Mouse (Mus musculus) liver, adult 2 months (tissue): ENCODE measurements around the gene Cog1. TPM values are rescaled to one million over a fixed set of nuclear protein-coding genes. Genes with fewer than 3 reads are reported as not detected.

ENCODE experiments used
- DNase-seq: peaks from one replicate; pipeline ENCODE4 v3.0.0-alpha.2; 2011; ENCODE audit warnings: low read depth, low spot score; ENCODE audit errors: extremely low read depth
- H3K27ac ChIP-seq: fragments of 200-500 bp; replicated peaks from 2 replicates; pipeline ENCODE4 v1.5.1; 2012; ENCODE audit warnings: low read depth, mild to moderate bottlenecking, control low read depth, inconsistent platforms, low read length; ENCODE audit not compliant: insufficient read depth
- H3K27me3 ChIP-seq: fragments of 200-500 bp; 2 replicates; pipeline ENCODE4 v1.6.1; 2012; ENCODE audit warnings: mild to moderate bottlenecking, moderate library complexity, low read length, inconsistent platforms; ENCODE audit not compliant: control insufficient read depth, insufficient read depth
- H3K36me3 ChIP-seq: fragments of 200-500 bp; 2 replicates; pipeline ENCODE4 v1.6.1; 2012; ENCODE audit warnings: low read length, inconsistent platforms; ENCODE audit not compliant: control insufficient read depth, insufficient read depth
- H3K4me1 ChIP-seq: fragments of 200-500 bp; 2 replicates; pipeline ENCODE4 v1.6.1; 2011; ENCODE audit warnings: low read length; ENCODE audit not compliant: control insufficient read depth, insufficient read depth
- H3K4me3 ChIP-seq: fragments of 200-500 bp; 2 replicates; pipeline ENCODE4 v1.5.1; 2011; ENCODE audit warnings: low read depth, mild to moderate bottlenecking, control low read depth, low read length, moderate library complexity; ENCODE audit not compliant: insufficient read depth
- H3K79me2 ChIP-seq: fragments of 200-500 bp; 2 replicates; pipeline ENCODE4 v1.6.1; 2012; ENCODE audit warnings: inconsistent platforms, mild to moderate bottlenecking, low read length, moderate library complexity; ENCODE audit not compliant: control insufficient read depth, insufficient read depth
- H3K9ac ChIP-seq: fragments of 200-500 bp; 2 replicates; pipeline ENCODE4 v1.6.1; 2012; ENCODE audit warnings: low read depth, mild to moderate bottlenecking, control low read depth, inconsistent platforms, low read length
- CTCF ChIP-seq: fragments of 200-500 bp; IDR thresholded peaks from 2 replicates; pipeline ENCODE4 v1.5.1; 2011; ENCODE audit warnings: low read depth, low read length, control low read depth
- POLR2A ChIP-seq: fragments of 200-500 bp; IDR thresholded peaks from 2 replicates; pipeline ENCODE4 v1.6.1; 2011; ENCODE audit warnings: low read length, control low read depth; ENCODE audit not compliant: insufficient read depth; ENCODE audit errors: extremely low read depth
- WGBS: fragments of 180-500 bp; shearing (Covaris S2); methylation state at CpG from one replicate; pipeline ENCODE4 v1.1.7; 2018; 5-methylcytosine and 5-hydroxymethylcytosine counted together
- polyA plus RNA-seq: library from polyadenylated mRNA; depleted of rRNA; stranded (reverse); fragments of >200 nt; gene quantifications from 2 replicates; pipeline ENCODE4 v1.2.3, GENCODE M21; 2012
- total RNA-seq: library from RNA; depleted of rRNA; stranded (reverse); fragments of >200 nt; gene quantifications from 2 replicates; pipeline ENCODE4 v1.2.3, GENCODE M21; 2014

Gene Cog1
- total and polyA plus RNA-seq, 2 experiments: 6.0 to 17.7 TPM

DNA sequence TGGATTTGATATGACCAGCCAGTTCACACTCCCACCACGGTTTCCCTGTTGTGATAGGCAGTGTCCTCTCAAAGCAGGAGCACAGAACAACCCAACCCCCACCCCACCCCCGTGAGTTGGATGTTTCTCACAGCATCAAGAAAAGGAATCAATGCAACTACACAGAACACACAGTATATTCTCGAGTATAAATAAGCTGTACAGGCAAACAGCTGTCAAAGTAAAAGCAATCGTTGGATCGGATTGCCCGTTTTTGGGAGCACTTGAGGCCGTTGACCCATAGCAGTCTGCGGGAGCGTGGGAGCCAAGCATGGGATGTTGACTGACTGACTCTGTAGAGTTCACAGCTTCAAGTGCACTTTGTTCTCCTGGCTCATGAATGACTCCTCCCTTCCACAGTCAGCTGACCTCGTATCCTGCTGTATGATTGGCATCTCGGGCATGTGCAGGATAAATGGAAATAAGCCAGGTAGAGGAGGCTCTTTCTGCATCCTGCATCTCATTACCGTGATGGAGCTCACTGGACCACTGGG, 49.1 kb downstream of the Cog1 start:
- H3K79me2 ChIP-seq: no peaks in the 10 kb centered on the region
- DNase-seq: peak; percentile 99
- 18% methylated on average over 12 of the region's 12 CpGs for WGBS

DNA sequence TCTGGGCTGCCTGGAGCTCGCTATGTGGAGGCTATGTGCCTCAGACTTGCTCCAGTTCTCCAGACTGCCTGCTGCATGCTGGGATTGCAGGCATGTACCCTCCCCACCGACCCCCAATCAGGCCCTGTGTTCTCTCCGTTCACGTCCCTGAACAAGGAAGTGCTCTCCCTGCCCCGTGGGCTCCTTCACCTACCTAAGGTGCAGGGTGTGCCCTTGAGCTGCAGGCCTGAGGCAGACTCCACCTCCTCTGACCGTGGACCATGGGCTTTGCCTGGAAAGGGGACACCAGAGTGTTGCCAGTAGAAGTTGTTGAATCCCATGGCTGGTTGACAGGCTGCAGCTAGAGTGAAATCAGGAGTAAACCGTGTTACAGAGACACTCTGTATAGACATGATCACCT, 50.7 kb downstream of the Cog1 start:
- no peak overlapping the region for H3K27ac ChIP-seq
- H3K27me3 ChIP-seq: no peaks in the 10 kb centered on the region
- H3K4me3 ChIP-seq: no peak overlapping the region
- H3K9ac ChIP-seq: no peak overlapping the region
- no peaks in the 10 kb centered on the region for H3K79me2 ChIP-seq
- H3K4me1 ChIP-seq: peaks cover 4% of the 10 kb centered on the region
- no peak for TF ChIP-seq CTCF
- no peak for TF ChIP-seq POLR2A
- DNase-seq: no peak
- WGBS: 90% methylated on average over 7 of the region's 7 CpGs
- no peaks in the 10 kb centered on the region for H3K36me3 ChIP-seq

More for the DNA sequence above, 49.1 kb downstream of the Cog1 start:
- Histone ChIP-seq H3K4me1 (peaks cover 4% of the 10 kb centered on the region), H3K4me3 (no peak overlapping the region), H3K27ac (no peak overlapping the region), H3K9ac (no peak overlapping the region), H3K36me3 (no peaks in the 10 kb centered on the region), H3K27me3 (no peaks in the 10 kb centered on the region)
- no peak for TF ChIP-seq POLR2A
- no peak for TF ChIP-seq CTCF

DNA sequence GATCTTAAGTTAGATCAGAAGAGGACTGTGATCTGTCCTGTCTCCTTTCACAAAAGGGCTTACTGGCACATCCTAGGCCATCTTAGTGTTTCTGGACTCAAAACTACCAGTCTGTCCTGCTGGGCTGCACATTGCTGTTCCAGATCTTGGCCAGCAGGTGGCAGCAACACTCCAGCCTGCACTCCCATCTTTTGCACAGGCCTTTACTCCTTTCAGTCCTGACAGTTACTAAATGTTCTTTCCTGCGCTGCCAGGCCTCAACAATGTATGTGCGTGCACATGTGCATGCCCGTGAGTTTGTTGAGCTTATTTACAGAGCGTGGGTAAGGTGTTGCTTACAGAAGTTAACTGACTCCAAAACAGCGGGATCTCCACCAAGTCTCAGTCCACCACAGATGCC, 54.8 kb downstream of the Cog1 start:
- H3K4me1 ChIP-seq: no peaks in the 10 kb centered on the region
- WGBS: 34% methylated on average over 5 of the region's 5 CpGs
- H3K36me3 ChIP-seq: no peaks in the 10 kb centered on the region
- H3K4me3 ChIP-seq: no peak overlapping the region
- peak; percentile 52 for DNase-seq
- H3K27me3 ChIP-seq: no peaks in the 10 kb centered on the region
- H3K79me2 ChIP-seq: no peaks in the 10 kb centered on the region
- H3K9ac ChIP-seq: no peak overlapping the region
- peak; percentile 99 for TF ChIP-seq CTCF
- no peak for TF ChIP-seq POLR2A
- no peak overlapping the region for H3K27ac ChIP-seq

DNA sequence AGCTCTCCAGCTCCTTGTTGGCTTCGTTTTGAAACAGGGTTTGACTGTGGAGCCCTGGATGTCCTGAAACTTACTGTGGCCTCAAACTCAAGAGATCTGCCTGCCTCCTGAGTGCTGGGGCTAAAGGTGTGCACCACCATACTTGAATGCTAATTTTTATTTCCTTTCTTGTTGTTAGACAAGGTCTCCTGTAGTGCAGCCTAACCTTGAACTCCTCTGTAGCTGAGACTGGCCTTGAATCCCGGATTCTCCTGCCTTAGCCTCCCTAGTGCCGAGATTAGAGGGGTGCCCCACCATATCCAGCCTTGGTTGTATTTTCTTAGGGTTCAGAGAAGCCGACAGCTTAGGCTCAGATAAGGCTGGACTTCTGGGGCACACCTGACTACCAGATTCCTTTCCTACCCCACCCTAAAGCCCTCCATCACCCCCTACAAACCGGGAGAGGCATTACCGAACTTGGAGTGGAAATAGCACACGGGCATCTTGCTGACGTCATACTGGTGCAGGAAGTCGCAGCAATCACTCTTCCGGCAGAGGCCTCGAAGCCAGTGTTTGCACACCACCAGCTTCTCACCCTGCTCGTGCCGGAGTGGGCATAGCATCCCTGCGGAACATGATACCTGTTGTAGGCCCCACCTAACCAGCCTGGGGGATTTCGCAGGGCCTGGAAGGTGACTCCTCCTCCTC, 57.1 kb downstream of the Cog1 start:
- H3K27ac ChIP-seq: no peak overlapping the region
- H3K4me3 ChIP-seq: no peak overlapping the region
- 88% methylated on average over 15 of the region's 15 CpGs for WGBS
- TF ChIP-seq CTCF: no peak
- TF ChIP-seq POLR2A: no peak
- no peak overlapping the region for H3K9ac ChIP-seq
- DNase-seq: no peak
- no peaks in the 10 kb centered on the region for H3K36me3 ChIP-seq
- H3K79me2 ChIP-seq: no peaks in the 10 kb centered on the region
- peaks cover 4% of the 10 kb centered on the region; the same call in 1 of the 2 replicates for H3K4me1 ChIP-seq
- no peaks in the 10 kb centered on the region for H3K27me3 ChIP-seq

DNA sequence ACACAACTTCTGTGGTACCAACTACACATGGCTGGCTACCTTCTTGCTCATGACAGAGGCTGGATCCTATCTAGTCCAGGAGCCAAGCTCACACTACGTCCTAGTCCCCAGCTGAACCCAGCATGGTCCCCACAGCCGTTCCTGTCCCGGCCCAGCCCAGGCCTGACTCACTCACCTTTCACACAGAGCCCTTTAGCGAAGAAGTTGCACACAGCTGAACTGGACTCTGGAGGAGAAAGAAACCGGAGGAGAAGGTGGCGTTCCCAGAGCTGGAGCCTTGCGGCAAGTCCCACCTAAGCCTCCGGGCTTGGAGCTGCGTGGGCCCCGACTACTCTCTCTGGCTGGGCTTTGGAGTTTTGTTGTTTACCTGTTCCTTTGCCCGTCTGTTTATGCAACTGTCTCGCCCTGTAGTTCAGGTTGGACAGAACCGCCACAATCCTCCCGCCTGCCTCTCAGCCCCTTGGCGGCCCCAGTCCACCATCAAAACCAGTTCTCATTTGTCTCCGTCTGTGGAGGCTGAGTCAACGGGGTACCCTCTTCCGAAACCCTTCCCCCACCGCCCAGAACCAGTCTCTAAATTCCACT, 59.8 kb downstream of the Cog1 start:
- DNase-seq: peak; percentile 67
- H3K36me3 ChIP-seq: no peaks in the 10 kb centered on the region
- H3K27ac ChIP-seq: peak overlapping the region; percentile 57
- TF ChIP-seq POLR2A (0 out of 2 replicates have a peak, but pooled peaks have one; percentile 36), CTCF (no peak)
- no peaks in the 10 kb centered on the region for H3K79me2 ChIP-seq
- peaks cover 4% of the 10 kb centered on the region; the same call in 1 of the 2 replicates for H3K4me1 ChIP-seq
- H3K4me3 ChIP-seq: peak overlapping the region; percentile 63
- H3K9ac ChIP-seq: peak overlapping the region; percentile 71
- 42% methylated on average over 19 of the region's 19 CpGs for WGBS
- no peaks in the 10 kb centered on the region for H3K27me3 ChIP-seq

DNA sequence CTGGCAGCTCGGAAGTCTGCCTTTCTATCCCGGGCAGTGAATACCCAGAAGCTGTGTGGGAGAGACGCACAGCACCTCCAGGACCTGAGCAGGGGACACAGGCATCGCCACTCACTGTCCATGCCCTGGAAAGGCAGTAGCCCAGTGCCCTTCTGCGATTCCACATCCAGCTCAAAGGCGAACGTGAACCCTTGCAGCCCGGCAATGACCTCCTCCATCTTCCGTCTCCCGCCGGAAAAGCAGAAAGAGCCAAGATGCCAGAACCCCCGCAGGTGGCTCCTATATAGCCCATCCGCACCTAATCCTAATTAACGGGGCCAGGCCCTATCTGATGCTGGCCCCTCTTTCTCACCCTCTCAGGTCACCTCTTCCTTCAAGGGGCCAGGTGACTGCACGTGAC, 60.3 kb downstream of the Cog1 start:
- H3K4me1 ChIP-seq: peaks cover 4% of the 10 kb centered on the region; the same call in 1 of the 2 replicates
- no peak overlapping the region for H3K4me3 ChIP-seq
- 41% methylated on average over 15 of the region's 15 CpGs for WGBS
- H3K27me3 ChIP-seq: no peaks in the 10 kb centered on the region
- peak; percentile 27 for DNase-seq
- H3K36me3 ChIP-seq: no peaks in the 10 kb centered on the region
- no peaks in the 10 kb centered on the region for H3K79me2 ChIP-seq
- peak overlapping the region; percentile 47; the same call in 1 of the 2 replicates for H3K9ac ChIP-seq
- peak overlapping the region; percentile 29 for H3K27ac ChIP-seq
- no peak for TF ChIP-seq CTCF
- TF ChIP-seq POLR2A: no peak
